Mouse (Mus musculus): ENCODE results near the gene Mettl6. TPM values are rescaled to one million over a fixed set of nuclear protein-coding genes. Genes with fewer than 3 reads are reported as not detected.

Gene Mettl6
- 43.9 TPM for polyA plus RNA-seq (2014; fragmentation: Illumina TruSeq; extraction: RNeasy Lipid Tissue Mini Kit (QIAGEN cat#74804); ENCODE audit: low read depth, low replicate concordance)

DNA sequence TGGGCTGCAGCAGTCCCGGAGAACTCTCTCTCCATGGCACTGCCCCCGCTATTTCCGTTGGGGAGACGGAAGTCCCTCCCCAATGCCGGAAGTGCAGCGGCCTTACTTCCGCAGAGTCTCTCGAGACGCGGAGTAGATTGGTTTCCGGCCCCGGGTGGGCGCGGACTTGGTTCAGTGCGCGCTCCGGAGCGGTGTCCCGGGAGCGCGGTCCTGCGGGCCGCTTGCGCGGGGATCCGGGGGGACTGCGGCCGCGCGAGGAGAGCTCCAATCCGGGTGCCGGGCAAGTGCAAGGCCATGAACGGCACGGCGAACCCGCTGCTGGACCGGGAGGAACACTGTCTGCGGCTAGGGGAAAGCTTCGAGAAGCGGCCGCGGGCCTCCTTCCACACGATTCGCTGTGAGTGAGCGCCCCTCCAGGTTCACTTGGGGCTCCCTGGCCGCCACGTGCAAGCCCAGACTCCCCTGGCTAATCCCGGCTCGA is at the start of gene Mettl6:
TSS of gene Mettl6 (minus strand) at position 66 of the 481 bp plus-strand sequence.

DNA sequence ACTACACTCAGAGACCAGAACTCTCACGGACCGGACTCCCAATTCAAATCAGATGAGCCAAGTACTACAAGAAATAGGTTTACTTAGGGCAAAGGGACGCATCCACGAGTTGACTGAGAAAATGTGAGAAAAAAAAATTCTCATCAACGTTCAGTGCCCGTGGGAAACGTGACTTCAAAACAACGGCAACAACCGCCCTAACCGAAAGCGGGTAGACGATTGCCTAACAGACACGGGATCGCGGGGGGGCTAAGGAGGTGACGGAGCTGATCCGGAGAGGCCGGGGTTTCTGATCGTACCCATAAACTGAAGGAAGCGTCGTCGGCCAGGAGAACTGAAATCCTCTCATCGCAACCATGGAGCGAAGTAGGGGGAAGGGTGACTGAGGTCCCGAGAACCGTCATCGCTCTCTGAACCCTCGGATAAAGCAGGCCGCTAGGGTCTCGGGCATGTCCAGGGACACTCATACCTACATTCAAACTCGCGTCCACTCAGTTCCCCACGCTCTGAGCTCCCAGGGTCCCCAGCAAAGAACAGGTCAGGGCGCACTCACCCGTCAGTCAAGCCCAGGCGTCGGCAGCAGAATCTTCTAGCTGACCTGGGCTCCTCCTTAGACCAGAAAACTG is 378 bp downstream of the Mettl6 start, which contains the start of gene Eaf1:
TSS of gene Eaf1 (plus strand) at position 51 of the 626 bp plus-strand sequence.

DNA sequence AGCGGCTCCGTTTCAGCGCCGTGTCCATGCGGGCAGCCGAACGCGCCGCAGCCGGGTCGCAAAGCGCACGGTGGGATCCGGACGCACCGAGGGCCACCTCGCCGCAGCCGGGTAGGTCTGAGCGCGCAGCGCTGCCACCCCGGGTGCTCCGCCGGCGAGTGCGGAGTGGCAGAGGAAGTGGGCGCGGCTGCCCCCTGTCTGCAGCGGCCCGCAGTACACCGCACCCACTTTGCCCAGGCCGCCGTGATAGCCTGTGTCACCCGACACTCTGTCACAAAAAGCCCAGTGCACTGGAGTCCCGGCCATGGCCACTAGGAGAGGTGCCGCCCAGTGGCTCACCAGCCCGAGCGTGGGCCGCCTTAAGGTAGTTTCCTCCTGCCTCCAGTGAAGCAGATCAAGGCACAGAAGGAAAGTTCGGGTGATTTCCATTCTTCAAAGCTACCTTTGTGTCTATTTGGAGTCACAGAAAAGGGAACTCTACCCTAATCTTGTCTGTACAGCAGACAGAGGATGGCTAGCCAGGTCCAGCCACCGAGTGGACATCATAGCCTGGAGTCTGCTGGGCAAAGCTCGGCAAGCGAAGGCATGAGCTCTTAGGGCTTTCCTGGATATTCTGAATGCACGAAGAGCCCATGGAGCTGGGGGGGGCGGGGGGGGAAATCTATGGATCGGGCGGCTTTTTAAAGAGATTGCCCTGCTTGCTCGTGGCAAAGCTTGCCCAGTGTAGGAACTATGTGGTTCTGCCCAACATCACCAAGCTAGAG is 58.7 kb downstream of the Mettl6 start, which contains the start of gene Sh3bp5:
TSS of gene Sh3bp5 (minus strand) at position 149 of the 764 bp plus-strand sequence.

Other genes with a start within 250 kb of the Mettl6 start
- 9.7 TPM for gene Phf7, start 243.7 kb downstream of the Mettl6 start, polyA plus RNA-seq (2014; fragmentation: Illumina TruSeq; extraction: RNeasy Lipid Tissue Mini Kit (QIAGEN cat#74804); ENCODE audit: low read depth, low replicate concordance)
- gene Bap1, start 243.6 kb downstream of the Mettl6 start, polyA plus RNA-seq (2014; fragmentation: Illumina TruSeq; extraction: RNeasy Lipid Tissue Mini Kit (QIAGEN cat#74804); ENCODE audit: low read depth, low replicate concordance): 8.6 TPM
- 0.12 TPM for gene Dnah1, start 171.1 kb downstream of the Mettl6 start, polyA plus RNA-seq (2014; fragmentation: Illumina TruSeq; extraction: RNeasy Lipid Tissue Mini Kit (QIAGEN cat#74804); ENCODE audit: low read depth, low replicate concordance)
- 177 TPM for gene Capn7, start 158.4 kb downstream of the Mettl6 start, polyA plus RNA-seq (2014; fragmentation: Illumina TruSeq; extraction: RNeasy Lipid Tissue Mini Kit (QIAGEN cat#74804); ENCODE audit: low read depth, low replicate concordance)
- gene Sh3bp5, start 59.0 kb downstream of the Mettl6 start, polyA plus RNA-seq (2014; fragmentation: Illumina TruSeq; extraction: RNeasy Lipid Tissue Mini Kit (QIAGEN cat#74804); ENCODE audit: low read depth, low replicate concordance): 125 TPM
- gene Eaf1, start 641 bp downstream of the Mettl6 start, polyA plus RNA-seq (2014; fragmentation: Illumina TruSeq; extraction: RNeasy Lipid Tissue Mini Kit (QIAGEN cat#74804); ENCODE audit: low read depth, low replicate concordance): 91.3 TPM
- not detected for gene Colq, start 96.3 kb upstream of the Mettl6 start, polyA plus RNA-seq (2014; fragmentation: Illumina TruSeq; extraction: RNeasy Lipid Tissue Mini Kit (QIAGEN cat#74804); ENCODE audit: low read depth, low replicate concordance)
- not detected for gene Gm49387, start 145.8 kb upstream of the Mettl6 start, polyA plus RNA-seq (2014; fragmentation: Illumina TruSeq; extraction: RNeasy Lipid Tissue Mini Kit (QIAGEN cat#74804); ENCODE audit: low read depth, low replicate concordance)
- 7.1 TPM for gene Btd, start 146.0 kb upstream of the Mettl6 start, polyA plus RNA-seq (2014; fragmentation: Illumina TruSeq; extraction: RNeasy Lipid Tissue Mini Kit (QIAGEN cat#74804); ENCODE audit: low read depth, low replicate concordance)
- gene Hacl1, start 146.2 kb upstream of the Mettl6 start, polyA plus RNA-seq (2014; fragmentation: Illumina TruSeq; extraction: RNeasy Lipid Tissue Mini Kit (QIAGEN cat#74804); ENCODE audit: low read depth, low replicate concordance): 22.7 TPM

All from adrenal gland, adult 10 weeks (tissue).